Mouse (Mus musculus): ENCODE data around the gene Muc16.

Gene Muc16

GRCm38 (mm10) chr9:18674480-18675154, at the start of gene Muc16:
Gene Muc16, minus strand, starts transcription at chr9:18674530.
- DNase-seq (ENCODE audit: low spot score) = no peak

- DNase-seq (ENCODE audit: low spot score) = no peak
Observed at GRCm38 (mm10) chr9:18722712-18723099, 48.4 kb upstream of the Muc16 start.

- DNase-seq (ENCODE audit: low spot score) = peak; percentile 6
Observed at GRCm38 (mm10) chr9:18721931-18722711, 47.8 kb upstream of the Muc16 start.

- DNase-seq (ENCODE audit: low spot score) = peak; percentile 67
Observed at GRCm38 (mm10) chr9:18721011-18721410, 46.7 kb upstream of the Muc16 start.

- no peak for DNase-seq (ENCODE audit: low spot score)
Observed at GRCm38 (mm10) chr9:18705628-18706027, 31.3 kb upstream of the Muc16 start.

GRCm38 (mm10) chr9:18598366-18598765, 76.0 kb downstream of the Muc16 start:
- DNase-seq (ENCODE audit: low spot score) = no peak

GRCm38 (mm10) chr9:18508098-18508497, 166.2 kb downstream of the Muc16 start:
- DNase-seq (ENCODE audit: low spot score) = no peak

GRCm38 (mm10) chr9:18478168-18478567, 196.2 kb downstream of the Muc16 start, which contains the start of the genes Zfp558 and Mbd3l1:
Gene Zfp558, minus strand, starts transcription at chr9:18478268.
Gene Mbd3l1, plus strand, starts transcription at chr9:18478359.
- DNase-seq (ENCODE audit: low spot score) = no peak

- peak; percentile 85 for DNase-seq (ENCODE audit: low spot score)
Observed at GRCm38 (mm10) chr9:18473324-18474128, 200.8 kb downstream of the Muc16 start.

- DNase-seq (ENCODE audit: low spot score) = no peak
Observed at GRCm38 (mm10) chr9:18468005-18468404, 206.3 kb downstream of the Muc16 start.

- DNase-seq (ENCODE audit: low spot score) = no peak
Observed at GRCm38 (mm10) chr9:18467350-18467749, 207.0 kb downstream of the Muc16 start.

- DNase-seq (ENCODE audit: low spot score) = no peak
Observed at GRCm38 (mm10) chr9:18456520-18456919, 217.8 kb downstream of the Muc16 start.

Measured in yolk sac, embryonic 10.5 days (tissue).